Mouse (Mus musculus): Measurements from ENCODE around the gene Etv4.

- TF ChIP-seq ZNF384 (IDR thresholded peaks at IDR 0.05; ENCODE audit: low read depth, low read length): no peak
- TF ChIP-seq HCFC1 (IDR thresholded peaks at IDR 0.05; ENCODE audit: borderline replicate concordance, insufficient read depth, low read length): no peak
- TF ChIP-seq MAFK (IDR thresholded peaks at IDR 0.05; ENCODE audit: insufficient read depth, low read depth, low read length): no peak
- no peak for TF ChIP-seq CHD2 (IDR thresholded peaks at IDR 0.05; ENCODE audit: low read depth, low read length)
- no peak for TF ChIP-seq ZC3H11A (IDR thresholded peaks at IDR 0.05; ENCODE audit: borderline replicate concordance, low read depth, low read length)
These were observed 20.6 kb downstream of the Etv4 start for GRCm38 (mm10) chr11:101764546-101764945.
